Mouse (Mus musculus): ENCODE measurements around the gene Zc3hc1. TPM values are rescaled to one million over a fixed set of nuclear protein-coding genes. Genes with fewer than 3 reads are reported as not detected.

Zc3hc1 gene
- 15.2 and 15.7 TPM in 2 replicates for polyA plus RNA-seq (2012; rRNA removed)

- Histone ChIP-seq H3K4me1 (ENCODE audit: control insufficient read depth, insufficient read depth, low read length) (peaks cover 3% of the 10 kb centered on the region; the same call in 1 of the 2 replicates), H3K36me3 (ENCODE audit: control insufficient read depth, insufficient read depth, low read length) (no peaks in the 10 kb centered on the region; the same call in 1 of the 2 replicates), H3K4me3 (ENCODE audit: control insufficient read depth, low read depth, low read length) (peak within 1 kb of the TSS; percentile 100), H3K27me3 (ENCODE audit: control insufficient read depth, insufficient read depth, low read length) (no peaks in the 10 kb centered on the region), H3K27ac (ENCODE audit: control insufficient read depth, insufficient read depth, low read depth, low read length) (peak within 1 kb of the TSS; percentile 98)
- TF ChIP-seq POLR2A (IDR thresholded peaks at IDR 0.05; ENCODE audit: control insufficient read depth, low read depth, low read length) (peak; percentile 87), CTCF (IDR thresholded peaks at IDR 0.05; ENCODE audit: control insufficient read depth, insufficient read depth, insufficient replicate concordance, low read depth, low read length) (no peak)
These were observed at the start of gene Zc3hc1 for GRCm38 (mm10) chr6:30390714-30391697. TSS of gene Zc3hc1 (minus strand) at chr6:30391028.

- no peaks in the 10 kb centered on the region for H3K36me3 ChIP-seq (ENCODE audit: control insufficient read depth, insufficient read depth, low read length)
- no peak for TF ChIP-seq POLR2A (IDR thresholded peaks at IDR 0.05; ENCODE audit: control insufficient read depth, low read depth, low read length)
- TF ChIP-seq CTCF (IDR thresholded peaks at IDR 0.05; ENCODE audit: control insufficient read depth, insufficient read depth, insufficient replicate concordance, low read depth, low read length), result no peak
These were observed 48.7 kb upstream of the Zc3hc1 start for GRCm38 (mm10) chr6:30439576-30439975.

GRCm38 (mm10) chr6:30437054-30437453 lies 46.2 kb upstream of the Zc3hc1 start:
- TF ChIP-seq CTCF (IDR thresholded peaks at IDR 0.05; ENCODE audit: control insufficient read depth, insufficient read depth, insufficient replicate concordance, low read depth, low read length) (no peak), POLR2A (IDR thresholded peaks at IDR 0.05; ENCODE audit: control insufficient read depth, low read depth, low read length) (no peak)
- Histone ChIP-seq H3K4me1 (ENCODE audit: control insufficient read depth, insufficient read depth, low read length) (no peaks in the 10 kb centered on the region), H3K27ac (ENCODE audit: control insufficient read depth, insufficient read depth, low read depth, low read length) (no peak overlapping the region), H3K27me3 (ENCODE audit: control insufficient read depth, insufficient read depth, low read length) (no peaks in the 10 kb centered on the region), H3K36me3 (ENCODE audit: control insufficient read depth, insufficient read depth, low read length) (no peaks in the 10 kb centered on the region), H3K4me3 (ENCODE audit: control insufficient read depth, low read depth, low read length) (no peak overlapping the region)

More at GRCm38 (mm10) chr6:30439576-30439975, 48.7 kb upstream of the Zc3hc1 start:
- no peaks in the 10 kb centered on the region for H3K27me3 ChIP-seq (ENCODE audit: control insufficient read depth, insufficient read depth, low read length)
- H3K4me3 ChIP-seq (ENCODE audit: control insufficient read depth, low read depth, low read length), result no peak overlapping the region
- H3K27ac ChIP-seq (ENCODE audit: control insufficient read depth, insufficient read depth, low read depth, low read length), result no peak overlapping the region
- no peaks in the 10 kb centered on the region for H3K4me1 ChIP-seq (ENCODE audit: control insufficient read depth, insufficient read depth, low read length)

GRCm38 (mm10) chr6:30436476-30436875 lies 45.6 kb upstream of the Zc3hc1 start:
- no peaks in the 10 kb centered on the region for H3K27me3 ChIP-seq (ENCODE audit: control insufficient read depth, insufficient read depth, low read length)
- no peaks in the 10 kb centered on the region for H3K4me1 ChIP-seq (ENCODE audit: control insufficient read depth, insufficient read depth, low read length)
- H3K27ac ChIP-seq (ENCODE audit: control insufficient read depth, insufficient read depth, low read depth, low read length), result no peak overlapping the region
- TF ChIP-seq POLR2A (IDR thresholded peaks at IDR 0.05; ENCODE audit: control insufficient read depth, low read depth, low read length), result no peak
- no peak for TF ChIP-seq CTCF (IDR thresholded peaks at IDR 0.05; ENCODE audit: control insufficient read depth, insufficient read depth, insufficient replicate concordance, low read depth, low read length)
- H3K4me3 ChIP-seq (ENCODE audit: control insufficient read depth, low read depth, low read length), result no peak overlapping the region
- no peaks in the 10 kb centered on the region for H3K36me3 ChIP-seq (ENCODE audit: control insufficient read depth, insufficient read depth, low read length)

GRCm38 (mm10) chr6:30432461-30433192 lies 41.8 kb upstream of the Zc3hc1 start:
- Histone ChIP-seq H3K4me3 (ENCODE audit: control insufficient read depth, low read depth, low read length) (no peak overlapping the region), H3K36me3 (ENCODE audit: control insufficient read depth, insufficient read depth, low read length) (no peaks in the 10 kb centered on the region), H3K4me1 (ENCODE audit: control insufficient read depth, insufficient read depth, low read length) (no peaks in the 10 kb centered on the region), H3K27ac (ENCODE audit: control insufficient read depth, insufficient read depth, low read depth, low read length) (no peak overlapping the region), H3K27me3 (ENCODE audit: control insufficient read depth, insufficient read depth, low read length) (no peaks in the 10 kb centered on the region)
- TF ChIP-seq POLR2A (IDR thresholded peaks at IDR 0.05; ENCODE audit: control insufficient read depth, low read depth, low read length) (no peak), CTCF (IDR thresholded peaks at IDR 0.05; ENCODE audit: control insufficient read depth, insufficient read depth, insufficient replicate concordance, low read depth, low read length) (no peak)

- peaks cover 5% of the 10 kb centered on the region; the same call in 1 of the 2 replicates for H3K4me1 ChIP-seq (ENCODE audit: control insufficient read depth, insufficient read depth, low read length)
- H3K36me3 ChIP-seq (ENCODE audit: control insufficient read depth, insufficient read depth, low read length), result no peaks in the 10 kb centered on the region
- no peak overlapping the region for H3K4me3 ChIP-seq (ENCODE audit: control insufficient read depth, low read depth, low read length)
- no peaks in the 10 kb centered on the region for H3K27me3 ChIP-seq (ENCODE audit: control insufficient read depth, insufficient read depth, low read length)
- H3K27ac ChIP-seq (ENCODE audit: control insufficient read depth, insufficient read depth, low read depth, low read length), result no peak overlapping the region
- TF ChIP-seq CTCF (IDR thresholded peaks at IDR 0.05; ENCODE audit: control insufficient read depth, insufficient read depth, insufficient replicate concordance, low read depth, low read length) (no peak), POLR2A (IDR thresholded peaks at IDR 0.05; ENCODE audit: control insufficient read depth, low read depth, low read length) (no peak)
These were observed 26.0 kb upstream of the Zc3hc1 start for GRCm38 (mm10) chr6:30416801-30417200.

GRCm38 (mm10) chr6:30416126-30416525 lies 25.3 kb upstream of the Zc3hc1 start:
- no peaks in the 10 kb centered on the region for H3K27me3 ChIP-seq (ENCODE audit: control insufficient read depth, insufficient read depth, low read length)
- no peaks in the 10 kb centered on the region for H3K36me3 ChIP-seq (ENCODE audit: control insufficient read depth, insufficient read depth, low read length)
- H3K4me3 ChIP-seq (ENCODE audit: control insufficient read depth, low read depth, low read length), result no peak overlapping the region

More at GRCm38 (mm10) chr6:30416126-30416525, 25.3 kb upstream of the Zc3hc1 start:
- TF ChIP-seq POLR2A (IDR thresholded peaks at IDR 0.05; ENCODE audit: control insufficient read depth, low read depth, low read length), result no peak
- TF ChIP-seq CTCF (IDR thresholded peaks at IDR 0.05; ENCODE audit: control insufficient read depth, insufficient read depth, insufficient replicate concordance, low read depth, low read length), result no peak
- H3K4me1 ChIP-seq (ENCODE audit: control insufficient read depth, insufficient read depth, low read length), result peaks cover 5% of the 10 kb centered on the region; the same call in 1 of the 2 replicates
- no peak overlapping the region for H3K27ac ChIP-seq (ENCODE audit: control insufficient read depth, insufficient read depth, low read depth, low read length)

All from testis, adult 2 months (tissue).